Mouse (Mus musculus) small intestine, adult 2 months (tissue): ENCODE data around the gene Tmtc1. TPM values are rescaled to one million over a fixed set of nuclear protein-coding genes. Genes with fewer than 3 reads are reported as not detected.
A peak's percentile ranks its signal among the peaks of the same experiment; 100 is the strongest.

Experiments used
- H3K27ac ChIP-seq: fragments of 200-500 bp; 2 replicates; pipeline ENCODE4 v1.5.1; 2012; ENCODE audit warnings: low read depth, low read length, control low read depth, inconsistent platforms; ENCODE audit not compliant: insufficient read depth
- H3K27me3 ChIP-seq: fragments of 200-500 bp; 2 replicates; pipeline ENCODE4 v1.6.1; 2012; ENCODE audit warnings: mild to moderate bottlenecking, moderate library complexity, low read length, inconsistent platforms; ENCODE audit not compliant: control insufficient read depth, insufficient read depth
- H3K36me3 ChIP-seq: fragments of 200-500 bp; 2 replicates; pipeline ENCODE4 v1.6.1; 2012; ENCODE audit warnings: mild to moderate bottlenecking, low read length, control low read depth, inconsistent platforms; ENCODE audit not compliant: control insufficient read depth, insufficient read depth
- H3K4me1 ChIP-seq: fragments of 200-500 bp; 2 replicates; pipeline ENCODE4 v1.6.1; 2012; ENCODE audit warnings: low read length, inconsistent platforms, mixed read lengths; ENCODE audit not compliant: control insufficient read depth, insufficient read depth, insufficient read length
- H3K4me3 ChIP-seq: fragments of 200-500 bp; 2 replicates; pipeline ENCODE4 v1.5.1; 2012; ENCODE audit warnings: low read depth, mild to moderate bottlenecking, control low read depth, inconsistent platforms, low read length, moderate library complexity
- CTCF ChIP-seq: fragments of 200-500 bp; IDR thresholded peaks from 2 replicates; pipeline ENCODE4 v1.5.1; 2012; ENCODE audit warnings: low read depth, mild to moderate bottlenecking, control low read depth, inconsistent platforms, low read length, moderate library complexity, mixed read lengths; ENCODE audit not compliant: insufficient replicate concordance, insufficient read length; ENCODE audit errors: extremely low read depth
- POLR2A ChIP-seq: fragments of 200-500 bp; IDR thresholded peaks from 2 replicates; pipeline ENCODE4 v1.6.1; 2012; ENCODE audit warnings: low read depth, mild to moderate bottlenecking, control low read depth, inconsistent platforms, low read length, moderate library complexity
- WGBS: fragments of 180-500 bp; shearing (Covaris S2); methylation state at CpG from one replicate; pipeline ENCODE4 v1.1.7; 2018; 5-methylcytosine and 5-hydroxymethylcytosine counted together
- polyA plus RNA-seq: library from polyadenylated mRNA; depleted of rRNA; stranded (reverse); fragments of >200 nt; gene quantifications from 2 replicates; pipeline ENCODE4 v1.2.3, GENCODE M21; 2012

Tmtc1 gene
- polyA plus RNA-seq, 1 experiment = 6.4 TPM

DNA sequence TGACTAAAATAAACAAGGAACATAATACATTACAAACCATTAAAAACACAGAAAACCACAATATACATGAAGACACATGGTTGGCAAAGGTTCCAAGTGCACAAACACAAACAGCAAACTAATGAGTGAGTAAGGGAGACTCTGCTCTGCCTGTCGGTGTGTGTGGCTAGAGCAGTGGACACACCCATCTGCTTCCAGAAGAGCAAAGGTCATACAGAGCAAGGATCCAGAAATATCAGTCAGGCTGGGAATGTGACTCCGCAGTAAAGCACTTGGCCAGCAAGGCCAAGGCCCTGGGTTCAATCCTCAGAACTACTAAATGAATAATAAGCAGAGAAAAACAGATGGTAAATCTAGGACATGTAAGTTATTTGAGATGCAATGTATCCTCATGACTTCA, 27.6 kb downstream of the Tmtc1 start:
- 24% methylated on average over 2 of the region's 2 CpGs for WGBS
- TF ChIP-seq POLR2A = no peak
- no peak for TF ChIP-seq CTCF
- no peaks in the 10 kb centered on the region for H3K36me3 ChIP-seq

DNA sequence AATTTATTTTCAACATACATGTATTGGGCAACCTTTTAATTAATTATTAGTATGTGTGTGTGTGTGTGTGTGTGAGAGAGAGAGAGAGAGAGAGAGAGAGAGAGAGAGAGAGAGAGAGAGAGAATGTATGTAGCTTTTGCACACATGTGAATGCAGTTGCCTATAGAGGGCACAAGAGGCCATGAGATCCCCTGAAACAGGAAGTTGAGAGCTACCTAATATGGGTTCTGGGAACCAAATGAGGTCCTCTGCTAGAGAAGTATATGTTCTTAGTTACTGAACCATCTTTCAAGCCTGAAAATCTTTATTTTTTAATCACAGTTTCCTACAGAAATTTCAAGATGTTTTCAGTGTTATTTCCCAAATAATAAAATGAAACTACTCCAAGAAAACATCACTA, 30.6 kb downstream of the Tmtc1 start:
- no peak overlapping the region for H3K27ac ChIP-seq
- no peaks in the 10 kb centered on the region for H3K36me3 ChIP-seq
- H3K4me1 ChIP-seq = no peaks in the 10 kb centered on the region
- no peak overlapping the region for H3K4me3 ChIP-seq
- no peaks in the 10 kb centered on the region for H3K27me3 ChIP-seq
- TF ChIP-seq POLR2A (no peak), CTCF (no peak)

More for the DNA sequence above, 27.6 kb downstream of the Tmtc1 start:
- no peaks in the 10 kb centered on the region for H3K27me3 ChIP-seq
- H3K4me3 ChIP-seq = no peak overlapping the region
- no peaks in the 10 kb centered on the region for H3K4me1 ChIP-seq
- no peak overlapping the region for H3K27ac ChIP-seq

DNA sequence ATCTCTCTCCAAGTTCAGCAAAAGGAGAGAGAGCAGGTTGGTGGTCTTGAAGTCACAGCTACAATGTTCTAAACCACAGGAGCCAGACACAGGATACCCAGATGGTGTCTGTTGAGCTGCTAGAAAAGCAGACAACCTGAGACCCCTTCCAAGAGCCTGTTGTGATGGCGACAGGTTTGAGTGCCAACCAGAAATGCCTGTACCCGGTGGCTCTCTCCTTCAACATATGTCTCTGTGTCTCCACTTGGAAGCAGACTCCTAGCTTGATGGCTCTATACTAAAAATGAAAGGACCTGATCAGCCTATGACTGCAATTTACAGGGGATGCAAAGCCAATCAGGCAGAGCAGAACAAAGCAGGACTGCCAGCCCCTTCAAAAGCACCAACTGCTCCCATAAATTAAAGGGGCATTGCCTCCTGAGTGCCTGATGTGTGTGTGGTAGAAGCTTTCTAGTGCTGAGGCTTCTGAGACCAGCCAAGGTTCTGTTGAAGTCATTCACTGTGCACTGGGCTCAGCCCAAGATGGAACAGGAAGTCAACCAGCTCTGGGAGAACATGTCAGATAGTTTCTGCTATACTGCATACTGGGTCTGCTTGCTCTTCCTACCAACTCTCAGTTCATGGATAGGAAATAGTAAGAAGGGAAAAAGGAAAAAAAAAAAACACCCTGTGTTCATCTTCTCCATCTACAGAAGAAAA, 37.2 kb downstream of the Tmtc1 start:
- H3K4me1 ChIP-seq = no peaks in the 10 kb centered on the region
- H3K4me3 ChIP-seq = no peak overlapping the region
- H3K36me3 ChIP-seq = no peaks in the 10 kb centered on the region
- no peak overlapping the region for H3K27ac ChIP-seq
- WGBS = 88% methylated on average over 2 of the region's 2 CpGs
- no peaks in the 10 kb centered on the region for H3K27me3 ChIP-seq
- TF ChIP-seq CTCF (no peak), POLR2A (no peak)

GRCm38 (mm10) chr6:148405599-148405998, 38.6 kb downstream of the Tmtc1 start:
- H3K4me3 ChIP-seq = no peak overlapping the region
- no peaks in the 10 kb centered on the region for H3K4me1 ChIP-seq
- no peak overlapping the region for H3K27ac ChIP-seq
- WGBS = 29% methylated on average over 2 of the region's 2 CpGs
- H3K36me3 ChIP-seq = no peaks in the 10 kb centered on the region
- H3K27me3 ChIP-seq = no peaks in the 10 kb centered on the region
- no peak for TF ChIP-seq POLR2A
- TF ChIP-seq CTCF = no peak

- H3K27ac ChIP-seq = peak overlapping the region; percentile 46
- no peaks in the 10 kb centered on the region for H3K36me3 ChIP-seq
- TF ChIP-seq POLR2A (no peak), CTCF (no peak)
- 22% methylated on average over 1 of the region's 1 CpGs for WGBS
- H3K27me3 ChIP-seq = no peaks in the 10 kb centered on the region
- no peaks in the 10 kb centered on the region; the same call in 1 of the 2 replicates for H3K4me1 ChIP-seq
- no peak overlapping the region for H3K4me3 ChIP-seq
Observed at GRCm38 (mm10) chr6:148404500-148404899, 39.7 kb downstream of the Tmtc1 start.

- Histone ChIP-seq H3K27me3 (no peaks in the 10 kb centered on the region), H3K4me3 (no peak overlapping the region), H3K4me1 (no peaks in the 10 kb centered on the region; the same call in 1 of the 2 replicates), H3K36me3 (no peaks in the 10 kb centered on the region), H3K27ac (no peak overlapping the region)
- 70% methylated on average over 3 of the region's 3 CpGs for WGBS
- TF ChIP-seq CTCF (no peak), POLR2A (no peak)
Observed at GRCm38 (mm10) chr6:148403761-148404160, 40.4 kb downstream of the Tmtc1 start.

DNA sequence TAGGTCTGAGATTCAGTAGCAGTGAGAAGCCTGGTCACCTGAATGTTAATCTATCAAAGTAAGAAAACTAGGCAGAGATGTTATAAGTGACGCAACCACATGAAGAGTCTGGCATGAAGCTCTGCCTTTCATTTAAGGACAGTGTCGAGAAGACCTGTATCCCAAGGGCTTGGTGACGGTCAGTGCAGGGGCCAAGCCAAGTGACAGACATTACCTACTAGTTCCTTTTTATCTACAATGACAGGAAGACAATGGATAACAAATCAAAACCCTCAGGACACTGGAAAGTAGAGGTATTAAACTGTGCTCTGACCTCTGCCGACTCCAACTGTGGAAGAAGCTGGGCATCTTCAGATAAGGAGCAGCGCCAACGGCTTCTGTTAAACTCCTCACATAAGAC, 43.2 kb downstream of the Tmtc1 start:
- H3K4me3 ChIP-seq = no peak overlapping the region
- H3K27me3 ChIP-seq = no peaks in the 10 kb centered on the region
- WGBS = 85% methylated on average over 6 of the region's 6 CpGs
- H3K36me3 ChIP-seq = no peaks in the 10 kb centered on the region
- TF ChIP-seq POLR2A (no peak), CTCF (no peak)
- H3K4me1 ChIP-seq = no peaks in the 10 kb centered on the region; the same call in 1 of the 2 replicates
- H3K27ac ChIP-seq = no peak overlapping the region

DNA sequence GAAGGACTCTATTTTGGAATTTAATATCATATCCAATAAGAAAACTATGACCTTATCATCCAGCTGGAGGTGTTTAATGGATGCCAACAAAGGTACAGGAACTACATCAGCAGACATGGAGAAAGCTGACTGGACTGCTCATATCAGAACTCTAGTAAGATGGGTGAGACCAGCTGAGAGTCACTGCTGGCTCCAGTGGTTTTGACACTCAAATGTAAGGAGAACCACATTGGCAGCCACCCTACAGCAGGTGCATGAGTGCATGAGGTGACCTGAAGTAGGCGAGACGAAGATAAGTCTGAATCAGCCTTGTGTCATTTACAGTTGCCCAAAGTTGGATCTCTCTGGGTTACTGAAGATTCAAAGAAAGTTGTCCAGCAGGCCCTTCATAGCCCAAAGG, 44.6 kb downstream of the Tmtc1 start:
- Histone ChIP-seq H3K36me3 (no peaks in the 10 kb centered on the region), H3K27ac (no peak overlapping the region), H3K4me3 (no peak overlapping the region), H3K4me1 (no peaks in the 10 kb centered on the region; the same call in 1 of the 2 replicates), H3K27me3 (no peaks in the 10 kb centered on the region)
- TF ChIP-seq POLR2A (no peak), CTCF (no peak)
- 77% methylated on average over 2 of the region's 2 CpGs for WGBS
